Mouse (Mus musculus): ENCODE measurements around the gene Ulk4. TPM values are rescaled to one million over a fixed set of nuclear protein-coding genes. Genes with fewer than 3 reads are reported as not detected.
"Not testable (repeated sequence)": the region's sequence is repeated elsewhere in the genome, so short reads cannot be mapped to it uniquely, and the experiment has no call there.

The Ulk4 gene
- polyA plus RNA-seq, 1 experiment from 2014 or later: 75.9 TPM

GRCm38 (mm10) chr9:121062671-121063070, 214.3 kb downstream of the Ulk4 start:
- Histone ChIP-seq H3K4me1 (replicated peaks) (peaks cover 23% of the 10 kb centered on the region), H3K4me2 (no peak overlapping the region), H3K36me3 (no peaks in the 10 kb centered on the region), H3K27ac (replicated peaks) (no peak overlapping the region; the same call in 1 of the 2 replicates), H3K27me3 (no peaks in the 10 kb centered on the region), H3K4me3 (no peak overlapping the region), H3K9ac (no peak overlapping the region), H3K9me3 (no peaks in the 10 kb centered on the region)
- 51% methylated on average over 3 of the region's 3 CpGs for WGBS
- no peak for ATAC-seq (ENCODE audit: low FRiP score, low read depth)

DNA sequence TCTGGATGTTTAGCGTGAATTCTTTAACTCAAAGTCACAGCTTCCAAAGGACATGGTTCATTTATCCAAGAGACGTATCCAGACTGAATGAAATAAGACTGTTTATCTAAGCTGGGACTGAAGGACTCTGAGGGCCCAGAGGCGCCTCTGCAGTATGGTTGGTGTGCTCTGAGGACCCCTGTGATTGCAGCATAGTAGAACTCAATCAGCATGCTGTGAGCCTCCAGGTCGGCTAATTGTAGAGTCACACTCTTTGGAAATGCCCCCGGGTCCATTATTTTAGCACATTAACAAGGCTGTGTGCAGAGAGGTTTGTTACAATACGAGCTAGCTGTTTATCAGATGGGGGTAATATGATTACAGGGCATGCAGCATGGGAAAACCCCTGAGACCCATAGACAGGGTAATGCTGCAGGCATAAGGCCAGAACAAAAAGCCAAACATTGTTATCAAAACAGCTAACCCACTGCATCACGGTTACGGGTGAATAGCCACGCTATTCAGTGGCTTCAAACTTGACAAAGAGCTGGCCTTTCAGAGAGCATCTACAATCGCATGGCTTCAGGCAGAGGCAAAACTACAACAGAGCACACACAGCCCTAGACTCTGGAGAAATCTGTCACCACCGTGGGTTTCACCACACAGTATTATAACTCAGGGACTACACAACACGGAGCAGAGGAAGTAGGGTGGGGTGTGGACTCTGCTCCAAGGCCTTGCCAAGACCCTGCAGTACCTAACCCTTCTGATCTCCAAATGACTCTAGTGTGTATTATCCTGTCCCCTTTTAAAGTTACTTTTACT, 215.0 kb downstream of the Ulk4 start:
- ATAC-seq (ENCODE audit: low FRiP score, low read depth): peak; percentile 62
- no peaks in the 10 kb centered on the region for H3K9me3 ChIP-seq
- no peaks in the 10 kb centered on the region for H3K36me3 ChIP-seq
- H3K4me2 ChIP-seq: no peak overlapping the region
- H3K27ac ChIP-seq (replicated peaks): peak overlapping the region; percentile 55
- H3K9ac ChIP-seq: no peak overlapping the region
- no peaks in the 10 kb centered on the region for H3K27me3 ChIP-seq
- no peak overlapping the region for H3K4me3 ChIP-seq
- H3K4me1 ChIP-seq (replicated peaks): peaks cover 19% of the 10 kb centered on the region
- WGBS: 11% methylated on average over 12 of the region's 12 CpGs

GRCm38 (mm10) chr9:121060331-121060730, 216.7 kb downstream of the Ulk4 start:
- no peak overlapping the region for H3K4me3 ChIP-seq
- ATAC-seq (ENCODE audit: low FRiP score, low read depth): no peak
- no peaks in the 10 kb centered on the region for H3K9me3 ChIP-seq
- H3K27me3 ChIP-seq: no peaks in the 10 kb centered on the region
- H3K9ac ChIP-seq: no peak overlapping the region
- H3K27ac ChIP-seq (replicated peaks): no peak overlapping the region
- no peaks in the 10 kb centered on the region for H3K36me3 ChIP-seq
- peaks cover 17% of the 10 kb centered on the region for H3K4me1 ChIP-seq (replicated peaks)
- H3K4me2 ChIP-seq: no peak overlapping the region
- 73% methylated on average over 8 of the region's 8 CpGs for WGBS

- no peak overlapping the region for H3K9ac ChIP-seq
- H3K27me3 ChIP-seq: no peaks in the 10 kb centered on the region
- 85% methylated on average over 3 of the region's 3 CpGs for WGBS
- H3K9me3 ChIP-seq: no peaks in the 10 kb centered on the region
- no peak for ATAC-seq (ENCODE audit: low FRiP score, low read depth)
- no peak overlapping the region for H3K4me2 ChIP-seq
- H3K27ac ChIP-seq (replicated peaks): no peak overlapping the region
- H3K4me1 ChIP-seq (replicated peaks): peaks cover 17% of the 10 kb centered on the region
- no peaks in the 10 kb centered on the region for H3K36me3 ChIP-seq
- H3K4me3 ChIP-seq: no peak overlapping the region
Observed at GRCm38 (mm10) chr9:121059286-121059685, 217.7 kb downstream of the Ulk4 start.

DNA sequence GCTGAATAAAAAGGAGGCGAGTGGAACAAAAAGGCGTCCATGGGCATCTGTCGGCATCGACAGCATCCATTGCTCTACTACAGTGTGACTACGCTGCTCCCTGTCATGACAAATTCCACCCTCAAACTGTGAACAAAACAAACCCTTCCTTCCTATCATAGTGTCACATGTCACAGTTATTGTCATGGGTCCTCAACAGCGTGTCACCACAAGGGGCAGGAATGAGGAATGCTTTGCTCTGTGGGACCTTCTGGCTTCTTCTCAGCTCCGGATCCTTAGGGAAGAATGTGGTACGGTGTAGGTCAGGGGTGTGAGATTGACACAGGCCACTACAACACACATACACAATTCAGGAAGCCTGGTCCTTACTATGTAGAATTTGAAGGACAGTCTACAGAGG, 218.5 kb downstream of the Ulk4 start:
- Histone ChIP-seq H3K9ac (no peak overlapping the region), H3K4me2 (no peak overlapping the region), H3K36me3 (no peaks in the 10 kb centered on the region), H3K27me3 (no peaks in the 10 kb centered on the region), H3K4me1 (replicated peaks) (peaks cover 17% of the 10 kb centered on the region), H3K4me3 (no peak overlapping the region), H3K9me3 (no peaks in the 10 kb centered on the region), H3K27ac (replicated peaks) (no peak overlapping the region)
- whole genome bisulfite sequencing: 80% methylated on average over 8 of the region's 8 CpGs
- no peak for ATAC-seq (ENCODE audit: low FRiP score, low read depth)

DNA sequence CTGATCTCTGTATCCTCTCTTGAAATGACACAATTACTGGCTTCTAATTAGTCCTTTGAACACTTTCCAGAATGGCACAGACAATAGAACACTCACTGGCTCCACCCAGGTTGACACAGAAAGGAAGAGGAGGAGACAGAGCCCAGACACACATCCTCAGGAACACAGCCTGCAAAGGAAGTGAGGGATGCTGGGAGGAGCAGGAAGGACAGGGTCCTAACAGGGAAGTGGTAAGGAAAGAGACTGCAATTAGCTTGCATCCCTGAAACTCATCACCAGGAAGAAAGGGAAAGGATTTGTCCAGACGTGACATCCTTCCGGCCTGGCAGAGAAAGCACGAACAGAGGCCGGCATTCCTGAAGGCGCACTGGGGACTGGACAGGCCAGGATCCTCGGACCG, 218.9 kb downstream of the Ulk4 start:
- no peak overlapping the region for H3K9ac ChIP-seq
- ATAC-seq (ENCODE audit: low FRiP score, low read depth): no peak
- peaks cover 17% of the 10 kb centered on the region for H3K4me1 ChIP-seq (replicated peaks)
- no peak overlapping the region for H3K27ac ChIP-seq (replicated peaks)
- no peaks in the 10 kb centered on the region for H3K36me3 ChIP-seq
- no peaks in the 10 kb centered on the region for H3K27me3 ChIP-seq
- H3K4me3 ChIP-seq: no peak overlapping the region
- H3K9me3 ChIP-seq: no peaks in the 10 kb centered on the region
- no peak overlapping the region for H3K4me2 ChIP-seq
- 74% methylated on average over 7 of the region's 7 CpGs for WGBS

DNA sequence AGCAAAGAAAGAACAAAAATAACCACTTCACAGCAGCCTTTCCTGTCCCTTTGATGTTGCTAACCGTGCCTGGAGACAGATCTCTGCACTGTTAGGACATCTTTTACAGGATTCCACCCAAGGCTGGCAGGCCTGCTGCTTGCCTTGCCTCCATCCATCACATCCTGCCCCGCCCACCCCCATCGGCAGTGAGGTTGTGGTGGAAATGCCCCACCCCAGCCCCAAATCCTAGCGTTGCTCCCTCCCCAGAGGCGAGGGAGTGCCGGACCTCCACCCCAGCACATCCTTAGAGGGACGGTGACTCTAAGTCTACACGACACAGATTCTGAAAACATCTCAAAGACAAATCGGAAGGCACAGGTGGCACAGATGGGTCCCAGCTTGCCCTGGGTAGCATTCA, 219.6 kb downstream of the Ulk4 start:
- no peak overlapping the region for H3K4me2 ChIP-seq
- H3K4me1 ChIP-seq (replicated peaks): peaks cover 11% of the 10 kb centered on the region
- H3K4me3 ChIP-seq: no peak overlapping the region
- no peak overlapping the region for H3K9ac ChIP-seq
- no peaks in the 10 kb centered on the region for H3K36me3 ChIP-seq
- no peaks in the 10 kb centered on the region for H3K9me3 ChIP-seq
- WGBS: 61% methylated on average over 9 of the region's 9 CpGs
- no peaks in the 10 kb centered on the region for H3K27me3 ChIP-seq
- 0 out of 2 replicates have a peak overlapping the region, but pooled peaks have one; percentile 37 for H3K27ac ChIP-seq (replicated peaks)
- no peak for ATAC-seq (ENCODE audit: low FRiP score, low read depth)

DNA sequence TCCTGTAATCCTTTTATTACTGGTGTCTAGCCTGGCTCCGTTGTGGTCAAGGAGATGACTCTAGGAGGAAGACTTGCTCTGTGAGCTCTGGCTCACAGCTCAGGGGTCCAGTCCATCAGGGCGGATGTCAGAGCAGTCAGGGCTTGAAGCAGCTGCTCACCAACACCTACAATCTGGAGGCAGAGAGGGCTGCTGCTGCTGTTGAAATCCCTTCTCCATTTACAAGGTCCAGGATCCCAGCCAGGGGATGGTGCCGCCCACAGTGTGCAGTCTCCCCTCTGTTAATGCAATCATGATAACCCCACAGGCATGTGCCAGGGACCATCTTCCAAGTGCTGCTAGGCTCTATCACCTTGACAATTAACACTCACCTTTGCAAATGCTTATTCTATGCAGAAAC, 220.5 kb downstream of the Ulk4 start:
- no peak overlapping the region for H3K4me3 ChIP-seq
- 88% methylated on average over 3 of the region's 3 CpGs for WGBS
- no peak overlapping the region for H3K27ac ChIP-seq (replicated peaks)
- no peak overlapping the region for H3K4me2 ChIP-seq
- peaks cover 3% of the 10 kb centered on the region for H3K4me1 ChIP-seq (replicated peaks)
- ATAC-seq (ENCODE audit: low FRiP score, low read depth): no peak
- H3K27me3 ChIP-seq: no peaks in the 10 kb centered on the region
- H3K36me3 ChIP-seq: no peaks in the 10 kb centered on the region
- H3K9me3 ChIP-seq: no peaks in the 10 kb centered on the region
- H3K9ac ChIP-seq: no peak overlapping the region

DNA sequence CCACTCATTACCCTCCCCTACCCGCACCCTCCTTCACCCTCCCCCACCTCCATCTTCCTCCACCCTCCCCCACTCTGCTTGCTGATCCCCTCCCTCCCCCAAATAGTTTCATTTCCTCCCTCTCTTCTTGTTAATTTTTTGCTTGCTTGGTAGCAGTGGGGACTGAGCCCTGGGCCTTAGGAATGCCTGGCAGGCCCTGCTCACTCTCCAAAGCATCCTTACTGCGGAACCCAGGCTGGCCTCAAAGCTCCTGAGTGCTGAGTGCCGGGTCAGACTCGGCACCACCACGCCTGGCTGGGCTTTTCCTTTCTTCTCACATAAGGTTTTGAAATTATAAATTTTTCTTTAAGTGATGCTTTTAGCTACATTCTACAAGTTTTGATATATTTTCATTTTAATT, 221.0 kb downstream of the Ulk4 start:
- Histone ChIP-seq H3K4me3 (no peak overlapping the region), H3K9me3 (no peaks in the 10 kb centered on the region), H3K36me3 (no peaks in the 10 kb centered on the region), H3K27me3 (no peaks in the 10 kb centered on the region), H3K4me2 (no peak overlapping the region), H3K27ac (replicated peaks) (no peak overlapping the region), H3K4me1 (replicated peaks) (no peaks in the 10 kb centered on the region; the same call in 1 of the 2 replicates), H3K9ac (no peak overlapping the region)
- ATAC-seq (ENCODE audit: low FRiP score, low read depth): no peak
- WGBS: 82% methylated on average over 5 of the region's 5 CpGs

GRCm38 (mm10) chr9:121045657-121046056, 231.3 kb downstream of the Ulk4 start:
- not testable (repeated sequence) for H3K36me3 ChIP-seq; H3K27ac ChIP-seq (replicated peaks); H3K4me2 ChIP-seq; H3K4me1 ChIP-seq (replicated peaks); H3K9me3 ChIP-seq; H3K27me3 ChIP-seq; ATAC-seq (ENCODE audit: low FRiP score, low read depth); H3K9ac ChIP-seq; H3K4me3 ChIP-seq
- 86% methylated on average over 9 of the region's 9 CpGs for WGBS

DNA sequence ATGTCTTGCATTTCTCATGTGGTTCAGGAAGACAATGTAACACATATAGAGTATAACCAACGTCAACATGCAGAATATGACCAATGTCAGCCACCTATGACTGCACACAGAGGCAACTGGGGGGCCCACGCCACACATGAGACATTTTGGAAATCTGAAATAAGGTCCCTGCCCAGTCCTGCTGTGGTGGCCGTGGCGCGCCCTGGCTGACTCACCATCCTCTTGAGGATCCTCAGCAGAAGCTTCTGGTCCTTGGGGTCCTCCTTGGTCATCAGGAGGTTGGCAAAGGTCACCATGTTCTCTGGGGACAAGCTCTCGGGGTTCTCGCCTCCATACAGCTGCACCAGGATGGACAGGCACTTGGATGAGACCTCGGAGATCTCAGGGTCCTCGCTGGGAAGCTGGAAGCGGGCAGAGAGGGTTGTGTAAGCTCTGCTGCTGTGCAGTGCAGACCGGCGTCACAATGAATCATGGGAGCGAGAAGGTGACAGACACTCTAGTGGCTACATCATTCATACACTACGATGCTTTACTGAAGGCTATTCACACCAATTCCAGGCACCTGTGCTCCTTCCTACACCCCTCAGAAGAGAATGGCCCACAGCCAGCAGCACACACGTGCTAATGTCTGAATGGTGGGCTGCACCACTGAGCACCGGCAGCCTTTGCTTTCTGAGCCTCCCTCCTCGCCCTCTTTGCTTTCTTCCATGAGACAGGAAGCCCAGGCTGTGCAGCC, 232.4 kb downstream of the Ulk4 start:
- WGBS: 73% methylated on average over 17 of the region's 17 CpGs
- Histone ChIP-seq H3K36me3 (no peaks in the 10 kb centered on the region), H3K9ac (no peak overlapping the region), H3K27me3 (no peaks in the 10 kb centered on the region), H3K9me3 (no peaks in the 10 kb centered on the region), H3K4me3 (no peak overlapping the region), H3K27ac (replicated peaks) (no peak overlapping the region), H3K4me1 (replicated peaks) (peaks cover 6% of the 10 kb centered on the region), H3K4me2 (no peak overlapping the region)
- no peak for ATAC-seq (ENCODE audit: low FRiP score, low read depth)

DNA sequence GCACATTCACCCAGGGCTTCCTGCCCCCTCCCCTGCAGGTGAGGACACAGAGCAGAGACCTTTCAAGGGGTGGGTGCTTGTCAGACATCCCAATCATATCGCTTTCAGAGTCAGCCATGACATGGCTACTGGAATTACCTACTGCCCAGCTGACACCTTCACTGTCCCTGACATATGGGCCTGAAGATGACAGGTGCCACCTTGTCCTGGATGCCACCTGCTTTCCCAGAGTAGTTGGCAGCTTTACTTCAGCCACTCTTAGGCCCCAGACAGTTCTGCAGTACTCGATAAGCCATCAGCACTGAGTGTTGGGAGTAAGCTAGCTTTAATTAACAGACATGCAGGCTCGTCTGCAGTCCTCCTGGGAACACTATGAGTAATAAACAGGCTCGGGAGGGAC, 234.0 kb downstream of the Ulk4 start:
- H3K27me3 ChIP-seq: no peaks in the 10 kb centered on the region
- no peak overlapping the region for H3K27ac ChIP-seq (replicated peaks)
- H3K9me3 ChIP-seq: no peaks in the 10 kb centered on the region
- no peak overlapping the region for H3K4me2 ChIP-seq
- ATAC-seq (ENCODE audit: low FRiP score, low read depth): no peak
- H3K4me3 ChIP-seq: no peak overlapping the region
- no peaks in the 10 kb centered on the region for H3K36me3 ChIP-seq
- peaks cover 20% of the 10 kb centered on the region for H3K4me1 ChIP-seq (replicated peaks)
- 67% methylated on average over 4 of the region's 4 CpGs for WGBS
- no peak overlapping the region for H3K9ac ChIP-seq
